Mouse (Mus musculus) MEL (cell line): ENCODE measurements around the gene Stx3. TPM values are rescaled to one million over a fixed set of nuclear protein-coding genes. Genes with fewer than 3 reads are reported as not detected.
A peak's percentile ranks its signal among the peaks of the same experiment; 100 is the strongest.

Experiments
- DNase-seq: peaks from one replicate; pipeline ENCODE4 v3.0.0; 2011; ENCODE audit warnings: low read depth, low spot score
- H3K27ac ChIP-seq: 2 replicates; pipeline ENCODE4 v1.5.1; 2012; ENCODE audit warnings: low read depth, mild to moderate bottlenecking, control low read depth, low read length, moderate library complexity; ENCODE audit not compliant: control insufficient read depth
- H3K27me3 ChIP-seq, 2 experiments: fragments of 150-350 bp in 1 of 2; sonication (generic) in 1 of 2; 2 replicates each; pipeline ENCODE4 v1.6.1; 2012; ENCODE audit warnings: low read length in 2 of 2, mild to moderate bottlenecking in 2 of 2, improper control_type of control experiment in 1 of 2, moderate library complexity in 1 of 2; ENCODE audit not compliant: insufficient read depth in 2 of 2, control insufficient read depth in 1 of 2
- H3K36me3 ChIP-seq, 2 experiments: 2 replicates each; pipeline ENCODE4 v1.6.1; 2012 to 2014; ENCODE audit warnings: low read length in 2 of 2, improper control_type of control experiment in 1 of 2, inconsistent platforms in 1 of 2, mild to moderate bottlenecking in 1 of 2; ENCODE audit not compliant: insufficient read depth in 2 of 2, control insufficient read depth in 1 of 2
- H3K4me1 ChIP-seq, 2 experiments: fragments of 150-350 bp in 1 of 2; sonication (generic) in 1 of 2; 2 replicates each; pipeline ENCODE4 v1.6.1; 2012; ENCODE audit warnings: low read length in 2 of 2, improper control_type of control experiment in 1 of 2, mild to moderate bottlenecking in 1 of 2; ENCODE audit not compliant: insufficient read depth in 2 of 2, control insufficient read depth in 1 of 2
- H3K4me3 ChIP-seq, 2 experiments: fragments of 150-350 bp in 1 of 2; sonication (generic) in 1 of 2; 2 replicates each; pipeline ENCODE4 v1.5.1; 2012; ENCODE audit warnings: low read depth in 2 of 2, low read length in 2 of 2, mild to moderate bottlenecking in 2 of 2, moderate library complexity in 2 of 2, control low read depth in 1 of 2, improper control_type of control experiment in 1 of 2; ENCODE audit not compliant: control insufficient read depth in 1 of 2, insufficient read depth in 1 of 2
- H3K79me2 ChIP-seq: 2 replicates; pipeline ENCODE4 v1.6.1; 2012; ENCODE audit warnings: mild to moderate bottlenecking, low read length, moderate library complexity; ENCODE audit not compliant: control insufficient read depth, poor library complexity, insufficient read depth
- H3K9ac ChIP-seq: 2 replicates; pipeline ENCODE4 v1.6.1; 2012; ENCODE audit warnings: low read depth, mild to moderate bottlenecking, control low read depth, low read length, moderate library complexity; ENCODE audit not compliant: control insufficient read depth, poor library complexity, severe bottlenecking
- H3K9me3 ChIP-seq: fragments of 150-350 bp; sonication (generic); replicated peaks from 2 replicates; pipeline ENCODE4 v1.6.1; 2012; ENCODE audit warnings: mild to moderate bottlenecking, low read length, improper control_type of control experiment, moderate library complexity; ENCODE audit not compliant: insufficient read depth
- CHD1 ChIP-seq: IDR thresholded peaks from 2 replicates; pipeline ENCODE4 v1.6.1; 2012; ENCODE audit warnings: low read depth, mild to moderate bottlenecking, inconsistent platforms, low read length, improper control_type of control experiment
- CHD2 ChIP-seq: IDR thresholded peaks from 2 replicates; pipeline ENCODE4 v1.6.1; 2011; ENCODE audit warnings: low read length, improper control_type of control experiment
- CTCF ChIP-seq, 3 experiments: IDR thresholded peaks in 2 of 3; conservative IDR thresholded peaks in 1 of 3; 2 replicates each; pipeline ENCODE4 v1.5.1; 2011 to 2012; ENCODE audit warnings: low read length in 3 of 3, low read depth in 2 of 3, mild to moderate bottlenecking in 2 of 3, improper control_type of control experiment in 1 of 3, inconsistent platforms in 1 of 3, mixed read lengths in 1 of 3, moderate library complexity in 1 of 3; ENCODE audit not compliant: control insufficient read depth in 1 of 3, insufficient read depth in 1 of 3, poor library complexity in 1 of 3, severe bottlenecking in 1 of 3
- E2F4 ChIP-seq: IDR thresholded peaks from 2 replicates; pipeline ENCODE4 v1.6.1; 2011; ENCODE audit warnings: low read depth, low read length, improper control_type of control experiment, borderline replicate concordance
- ELF1 ChIP-seq: IDR thresholded peaks from 2 replicates; pipeline ENCODE4 v1.6.1; 2014; ENCODE audit warnings: low read depth, mild to moderate bottlenecking, inconsistent platforms, low read length, improper control_type of control experiment, moderate library complexity
- EP300 ChIP-seq, 2 experiments: IDR thresholded peaks; 2 replicates each; pipeline ENCODE4 v1.6.1; 2011; ENCODE audit warnings: improper control_type of control experiment in 2 of 2, low read length in 2 of 2, low read depth in 1 of 2, mild to moderate bottlenecking in 1 of 2
- ETS1 ChIP-seq: IDR thresholded peaks from 2 replicates; pipeline ENCODE4 v1.6.1; 2012; ENCODE audit warnings: low read depth, mild to moderate bottlenecking, inconsistent platforms, low read length, improper control_type of control experiment, moderate library complexity
- GATA1 ChIP-seq: IDR thresholded peaks from 2 replicates; pipeline ENCODE4 v1.6.1; 2011; ENCODE audit warnings: low read depth, low read length, improper control_type of control experiment
- HCFC1 ChIP-seq: IDR thresholded peaks from 2 replicates; pipeline ENCODE4 v1.6.1; 2012; ENCODE audit warnings: low read depth, mild to moderate bottlenecking, inconsistent platforms, low read length, improper control_type of control experiment, moderate library complexity
- KAT2A ChIP-seq: conservative IDR thresholded peaks from 2 replicates; pipeline ENCODE4 v1.6.1; 2012; ENCODE audit warnings: low read depth, low read length, improper control_type of control experiment, inconsistent platforms
- MAFK ChIP-seq: IDR thresholded peaks from 2 replicates; pipeline ENCODE4 v1.6.1; 2011; ENCODE audit warnings: low read depth, mild to moderate bottlenecking, low read length, improper control_type of control experiment, borderline replicate concordance
- MAX ChIP-seq: IDR thresholded peaks from 2 replicates; pipeline ENCODE4 v1.6.1; 2011; ENCODE audit warnings: low read length, improper control_type of control experiment
- MAZ ChIP-seq: IDR thresholded peaks from 2 replicates; pipeline ENCODE4 v1.6.1; 2012; ENCODE audit warnings: low read depth, mild to moderate bottlenecking, inconsistent platforms, low read length, improper control_type of control experiment
- MEF2A ChIP-seq: IDR thresholded peaks from 2 replicates; pipeline ENCODE4 v1.6.1; 2014; ENCODE audit warnings: low read depth, mild to moderate bottlenecking, inconsistent platforms, low read length, improper control_type of control experiment; ENCODE audit not compliant: poor library complexity, insufficient replicate concordance, severe bottlenecking; ENCODE audit errors: extremely low read depth
- MYB ChIP-seq: IDR thresholded peaks from 2 replicates; pipeline ENCODE4 v1.6.1; 2011; ENCODE audit warnings: mild to moderate bottlenecking, low read depth, low read length, improper control_type of control experiment
- MYC ChIP-seq: IDR thresholded peaks from 2 replicates; pipeline ENCODE4 v1.6.1; 2011; ENCODE audit warnings: low read depth, mild to moderate bottlenecking, low read length, improper control_type of control experiment, moderate library complexity
- NELFE ChIP-seq: IDR thresholded peaks from 2 replicates; pipeline ENCODE4 v1.6.1; 2011; ENCODE audit warnings: low read depth, low read length, improper control_type of control experiment
- NRF1 ChIP-seq: IDR thresholded peaks from 2 replicates; pipeline ENCODE4 v1.6.1; 2014; ENCODE audit warnings: low read depth, mild to moderate bottlenecking, inconsistent platforms, low read length, improper control_type of control experiment, moderate library complexity; ENCODE audit not compliant: poor library complexity, insufficient read depth, severe bottlenecking
- POLR2A ChIP-seq, 2 experiments: IDR thresholded peaks; 2 replicates each; pipeline ENCODE4 v1.6.1; 2011 to 2012; ENCODE audit warnings: low read length in 2 of 2, mild to moderate bottlenecking in 2 of 2, control low read depth in 1 of 2, improper control_type of control experiment in 1 of 2, low read depth in 1 of 2, moderate library complexity in 1 of 2; ENCODE audit not compliant: control insufficient read depth in 1 of 2, insufficient read depth in 1 of 2, poor library complexity in 1 of 2
- POLR2AphosphoS5 ChIP-seq: IDR thresholded peaks from 2 replicates; pipeline ENCODE4 v1.6.1; 2012; ENCODE audit warnings: low read depth, borderline replicate concordance, mild to moderate bottlenecking, inconsistent platforms, low read length, moderate library complexity, mixed read lengths
- RCOR1 ChIP-seq: IDR thresholded peaks from 2 replicates; pipeline ENCODE4 v1.6.1; 2012; ENCODE audit warnings: low read depth, mild to moderate bottlenecking, inconsistent platforms, low read length, improper control_type of control experiment
- SIN3A ChIP-seq: IDR thresholded peaks from 2 replicates; pipeline ENCODE4 v1.6.1; 2012; ENCODE audit warnings: low read length, improper control_type of control experiment, inconsistent platforms
- TAL1 ChIP-seq: IDR thresholded peaks from 2 replicates; pipeline ENCODE4 v1.6.1; 2012; ENCODE audit warnings: mild to moderate bottlenecking, inconsistent platforms, low read length, moderate library complexity, mixed read lengths
- TBP ChIP-seq: IDR thresholded peaks from 2 replicates; pipeline ENCODE4 v1.8.0; 2011; ENCODE audit warnings: low read depth, low read length, improper control_type of control experiment
- TCF12 ChIP-seq: IDR thresholded peaks from 2 replicates; pipeline ENCODE4 v1.6.1; 2014; ENCODE audit warnings: low read depth, mild to moderate bottlenecking, inconsistent platforms, low read length, improper control_type of control experiment, moderate library complexity
- UBTF ChIP-seq: IDR thresholded peaks from 2 replicates; pipeline ENCODE4 v1.6.1; 2012; ENCODE audit warnings: low read depth, mild to moderate bottlenecking, inconsistent platforms, low read length, improper control_type of control experiment, moderate library complexity, borderline replicate concordance; ENCODE audit not compliant: insufficient read depth
- USF1 ChIP-seq: IDR thresholded peaks from 2 replicates; pipeline ENCODE4 v1.6.1; 2014; ENCODE audit warnings: low read depth, mild to moderate bottlenecking, inconsistent platforms, low read length, improper control_type of control experiment, moderate library complexity
- USF2 ChIP-seq, 2 experiments: IDR thresholded peaks; 2 replicates each; pipeline ENCODE4 v1.6.1; 2011 to 2012; ENCODE audit warnings: improper control_type of control experiment in 2 of 2, low read length in 2 of 2, borderline replicate concordance in 1 of 2, inconsistent platforms in 1 of 2, low read depth in 1 of 2, mild to moderate bottlenecking in 1 of 2; ENCODE audit not compliant: insufficient read depth in 1 of 2
- ZC3H11A ChIP-seq: IDR thresholded peaks from 2 replicates; pipeline ENCODE4 v1.6.1; 2012; ENCODE audit warnings: low read depth, mild to moderate bottlenecking, inconsistent platforms, low read length, improper control_type of control experiment
- ZMIZ1 ChIP-seq: IDR thresholded peaks from 2 replicates; pipeline ENCODE4 v1.6.1; 2012; ENCODE audit warnings: low read depth, mild to moderate bottlenecking, inconsistent platforms, low read length, improper control_type of control experiment, moderate library complexity
- ZNF384 ChIP-seq: IDR thresholded peaks from 2 replicates; pipeline ENCODE4 v1.6.1; 2012; ENCODE audit warnings: low read depth, mild to moderate bottlenecking, inconsistent platforms, low read length, improper control_type of control experiment
- polyA plus RNA-seq, 2 experiments: library from polyadenylated mRNA; stranded (reverse) in 1 of 2; unstranded in 1 of 2; fragments of >175 nt in 1 of 2; fragments of >200 nt in 1 of 2; gene quantifications; 2 replicates each; pipeline versions ENCODE4 v1.2.1 to v1.2.4; 2012; ENCODE audit warnings: low replicate concordance in 2 of 2, low read depth in 1 of 2; ENCODE audit not compliant: insufficient read length in 2 of 2, insufficient read depth in 1 of 2, missing spikeins in 1 of 2
- total RNA-seq: library from RNA; depleted of rRNA; stranded (reverse); fragments of 300-350 nt; gene quantifications from 2 replicates; pipeline ENCODE4 v1.2.3, GENCODE M21; 2012

Stx3 gene
- total and polyA plus RNA-seq, 3 experiments = 0.73 to 3.0 TPM; not detected in 1

GRCm38 (mm10) chr19:11727304-11727703 is 91.9 kb downstream of the Stx3 start:
- DNase-seq = no peak

GRCm38 (mm10) chr19:11725915-11726314 is 93.3 kb downstream of the Stx3 start:
- Histone ChIP-seq H3K27ac (no peak overlapping the region; the same call in 1 of the 2 replicates), H3K4me3 (no peak overlapping the region), H3K4me1 (peaks cover 16 to 18% of the 10 kb centered on the region in 2 experiments), H3K36me3 (peaks cover 0 to 12% of the 10 kb centered on the region in 2 experiments; a peak in 2 of 4 replicates), H3K9me3 (no peaks in the 10 kb centered on the region), H3K27me3 (no peaks in the 10 kb centered on the region), H3K9ac (no peak overlapping the region), H3K79me2 (no peaks in the 10 kb centered on the region)
- peak; percentile 76 for DNase-seq
- TF ChIP-seq ETS1 (peak; percentile 68; the same call in 1 of the 2 replicates), USF1 (no peak), ZNF384 (no peak), TBP (no peak), E2F4 (no peak), GATA1 (peak; percentile 89), MAFK (peak; percentile 37; the same call in 1 of the 2 replicates), NRF1 (peak; percentile 69), MYB (peak; percentile 87), SIN3A (peak; percentile 48), ELF1 (no peak), POLR2AphosphoS5 (no peak), CTCF (IDR thresholded peaks at IDR 0.05 in 2 of 3, conservative IDR thresholded peaks at IDR 0.05 in 1 of 3; ENCODE audit: control insufficient read depth in 1 of 3, insufficient read depth in 1 of 3, low read depth in 2 of 3, low read length in 3 of 3, poor library complexity in 1 of 3, severe bottlenecking in 1 of 3) (no peak), TCF12 (peak; percentile 94), ZC3H11A (no peak), MYC (no peak), RCOR1 (peak; percentile 56; the same call in 1 of the 2 replicates), MAX (no peak), UBTF (no peak), HCFC1 (no peak), CHD2 (no peak), KAT2A (no peak), ZMIZ1 (no peak), MAZ (no peak), MEF2A (no peak), USF2 (IDR thresholded peaks at IDR 0.05; ENCODE audit: borderline replicate concordance in 1 of 2, insufficient read depth in 1 of 2, low read depth in 1 of 2, low read length in 2 of 2) (no peak), CHD1 (no peak), NELFE (no peak)

More at GRCm38 (mm10) chr19:11727304-11727703, 91.9 kb downstream of the Stx3 start:
- H3K9ac ChIP-seq = no peak overlapping the region
- no peak overlapping the region for H3K4me3 ChIP-seq
- peaks cover 16 to 18% of the 10 kb centered on the region in 2 experiments for H3K4me1 ChIP-seq
- no peaks in the 10 kb centered on the region for H3K9me3 ChIP-seq
- no peaks in the 10 kb centered on the region for H3K79me2 ChIP-seq
- no peaks in the 10 kb centered on the region for H3K27me3 ChIP-seq
- no peak overlapping the region for H3K27ac ChIP-seq
- no peak for TF ChIP-seq UBTF
- TF ChIP-seq HCFC1 = no peak
- no peak for TF ChIP-seq POLR2A (IDR thresholded peaks at IDR 0.05; ENCODE audit: control insufficient read depth in 1 of 2, insufficient read depth in 1 of 2, low read depth in 1 of 2, low read length in 2 of 2, poor library complexity in 1 of 2)
- TF ChIP-seq E2F4 = no peak
- no peak for TF ChIP-seq TAL1
- TF ChIP-seq EP300 (IDR thresholded peaks at IDR 0.05; ENCODE audit: low read depth in 1 of 2, low read length in 2 of 2) = no peak
- TF ChIP-seq ZMIZ1 = no peak
- peaks cover 0 to 12% of the 10 kb centered on the region in 2 experiments; a peak in 2 of 4 replicates for H3K36me3 ChIP-seq
